Mouse (Mus musculus) heart, embryonic 12.5 days (tissue): ENCODE measurements around the gene Mat1a. TPM values are rescaled to one million over a fixed set of nuclear protein-coding genes. Genes with fewer than 3 reads are reported as not detected.
A peak's percentile ranks its signal among the peaks of the same experiment; 100 is the strongest.

ENCODE experiments used
- ATAC-seq: fragments of 200-750 bp; cut with Nextera tagmentation; 2 replicates; pipeline ENCODE4 v1.8.0; 2017; ENCODE audit warnings: moderate TSS enrichment, moderate library complexity; ENCODE audit not compliant: insufficient number of reproducible peaks, low FRiP score
- H3K27ac ChIP-seq: fragments of 300-500 bp; sonication (generic); 2 replicates; pipeline ENCODE4 v1.5.1; 2016; ENCODE audit warnings: mild to moderate bottlenecking, moderate library complexity; ENCODE audit not compliant: poor library complexity, severe bottlenecking
- H3K27me3 ChIP-seq: fragments of 300-500 bp; sonication (generic); replicated peaks from 2 replicates; pipeline ENCODE4 v1.6.1; 2016; ENCODE audit warnings: mild to moderate bottlenecking, moderate library complexity
- H3K36me3 ChIP-seq: fragments of 300-500 bp; sonication (generic); 2 replicates; pipeline ENCODE4 v1.6.1; 2016; ENCODE audit warnings: mild to moderate bottlenecking, moderate library complexity
- H3K4me1 ChIP-seq: fragments of 300-500 bp; sonication (generic); replicated peaks from 2 replicates; pipeline ENCODE4 v1.6.1; 2016; ENCODE audit warnings: mild to moderate bottlenecking
- H3K4me2 ChIP-seq: fragments of 300-500 bp; sonication (generic); 2 replicates; pipeline ENCODE4 v1.6.1; 2016; ENCODE audit warnings: mild to moderate bottlenecking, moderate library complexity
- H3K4me3 ChIP-seq: fragments of 300-500 bp; sonication (generic); 2 replicates; pipeline ENCODE4 v1.5.1; 2016; ENCODE audit warnings: mild to moderate bottlenecking
- H3K9ac ChIP-seq: fragments of 300-500 bp; sonication (generic); 2 replicates; pipeline ENCODE4 v1.6.1; 2016; ENCODE audit warnings: mild to moderate bottlenecking, moderate library complexity
- H3K9me3 ChIP-seq: fragments of 300-500 bp; sonication (generic); replicated peaks from 2 replicates; pipeline ENCODE4 v1.6.1; 2016; ENCODE audit warnings: mild to moderate bottlenecking, moderate library complexity
- WGBS: fragments of 180-500 bp; shearing (Covaris S2); methylation state at CpG from one replicate; pipeline ENCODE4 v1.1.7; 2016; 5-methylcytosine and 5-hydroxymethylcytosine counted together
- polyA plus RNA-seq: library from polyadenylated mRNA; unstranded; fragments of >200 nt; fragmentation: Nextera tagmentation; extraction: Ambion mirVana; gene quantifications from 2 replicates; pipeline ENCODE4 v1.2.1, GENCODE M21; 2016

Gene Mat1a
- polyA plus RNA-seq, 1 experiment from 2014 or later: 0.63 TPM

DNA sequence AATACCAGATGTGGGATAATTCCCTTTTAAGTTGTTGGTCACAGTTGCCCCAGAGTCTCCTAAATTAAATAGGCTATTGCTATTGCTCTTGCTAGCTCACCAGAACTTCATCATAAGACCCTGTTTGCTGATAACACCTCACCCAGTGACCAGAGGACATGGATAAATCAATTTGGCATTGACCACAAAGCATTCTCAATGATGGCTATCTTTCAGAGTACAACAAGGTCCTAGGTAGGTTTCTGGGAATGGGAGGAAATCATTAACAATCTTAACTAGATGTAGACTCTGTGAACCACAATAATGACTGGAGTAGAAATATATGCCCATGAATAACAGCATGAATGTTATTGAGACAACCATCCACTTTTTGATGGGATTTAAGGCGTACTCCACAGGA is 35.9 kb downstream of the Mat1a start:
- 84% methylated on average over 1 of the region's 1 CpGs for WGBS
- H3K4me3 ChIP-seq: no peak overlapping the region
- H3K4me2 ChIP-seq: no peak overlapping the region
- H3K9me3 ChIP-seq: no peaks in the 10 kb centered on the region
- H3K9ac ChIP-seq: no peak overlapping the region
- no peaks in the 10 kb centered on the region for H3K27me3 ChIP-seq
- no peaks in the 10 kb centered on the region for H3K4me1 ChIP-seq
- no peak overlapping the region for H3K27ac ChIP-seq
- ATAC-seq: no peak
- H3K36me3 ChIP-seq: no peaks in the 10 kb centered on the region

DNA sequence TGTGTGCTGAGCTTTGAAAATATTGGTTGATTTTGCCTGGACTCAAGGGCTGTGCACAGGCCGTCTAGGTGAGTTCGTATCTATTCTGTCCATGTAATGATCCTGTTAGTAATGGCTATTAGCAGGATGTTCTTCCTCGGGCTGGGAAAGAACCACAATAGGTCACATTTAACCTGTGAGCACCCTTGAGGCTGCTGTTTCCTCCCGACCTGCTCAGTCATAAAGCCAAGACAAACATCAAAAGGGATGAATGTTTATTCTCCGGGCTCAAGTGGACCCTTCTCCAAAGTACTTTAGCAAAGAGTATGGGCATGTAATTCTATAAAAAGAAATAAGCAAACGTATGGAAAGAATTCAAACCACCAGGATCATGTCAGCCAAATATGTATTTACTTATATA is 41.2 kb downstream of the Mat1a start:
- Histone ChIP-seq H3K27ac (no peak overlapping the region), H3K4me2 (no peak overlapping the region), H3K4me1 (no peaks in the 10 kb centered on the region), H3K9me3 (no peaks in the 10 kb centered on the region), H3K4me3 (no peak overlapping the region), H3K27me3 (no peaks in the 10 kb centered on the region), H3K36me3 (no peaks in the 10 kb centered on the region), H3K9ac (no peak overlapping the region)
- ATAC-seq: no peak
- 55% methylated on average over 6 of the region's 6 CpGs for WGBS

DNA sequence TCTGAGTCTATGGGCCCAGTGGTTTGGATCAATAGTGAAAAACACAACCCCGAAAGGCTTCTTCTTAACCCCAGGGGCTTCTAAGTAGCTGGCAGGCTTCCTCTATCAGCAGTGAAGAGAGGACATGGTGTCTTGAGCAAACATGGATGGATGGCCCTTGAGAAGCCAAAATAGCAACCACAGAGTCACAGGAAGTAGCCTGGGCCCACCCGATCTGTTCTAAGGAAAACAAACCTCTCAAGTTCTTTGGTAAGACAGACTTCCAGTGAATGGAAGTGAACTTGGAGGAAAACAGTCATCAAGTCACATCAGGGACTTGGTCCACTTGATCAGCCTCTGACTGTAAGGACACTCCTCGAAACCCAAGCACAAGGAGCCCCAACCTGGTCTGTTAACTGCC is 42.1 kb downstream of the Mat1a start:
- H3K36me3 ChIP-seq: no peaks in the 10 kb centered on the region
- no peak overlapping the region for H3K4me2 ChIP-seq
- no peaks in the 10 kb centered on the region for H3K27me3 ChIP-seq
- no peak overlapping the region for H3K4me3 ChIP-seq
- H3K9ac ChIP-seq: no peak overlapping the region
- WGBS: 72% methylated on average over 3 of the region's 3 CpGs
- no peak overlapping the region for H3K27ac ChIP-seq
- H3K9me3 ChIP-seq: no peaks in the 10 kb centered on the region
- H3K4me1 ChIP-seq: no peaks in the 10 kb centered on the region
- ATAC-seq: no peak

DNA sequence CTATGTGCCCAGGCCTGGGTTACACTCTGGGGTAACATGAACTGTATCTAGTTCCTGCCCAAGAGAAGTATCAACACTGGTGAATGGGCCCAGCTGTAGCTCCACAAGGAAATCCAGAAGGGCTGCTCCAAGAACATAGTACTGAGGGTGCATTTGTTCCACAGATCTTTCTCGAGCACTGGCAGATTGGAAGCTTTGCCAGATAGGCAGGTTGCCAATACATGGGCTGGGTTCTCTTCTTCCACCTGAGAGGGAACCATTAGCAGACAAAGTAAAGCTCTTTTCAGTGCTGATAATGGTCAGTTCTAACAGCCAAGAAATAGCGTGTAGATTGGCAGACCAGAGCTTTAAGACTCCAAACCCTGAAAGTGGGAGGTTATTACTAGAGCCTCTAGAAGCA is 42.5 kb downstream of the Mat1a start:
- WGBS: 45% methylated on average over 2 of the region's 2 CpGs
- Histone ChIP-seq H3K27ac (no peak overlapping the region), H3K4me1 (no peaks in the 10 kb centered on the region), H3K4me3 (no peak overlapping the region), H3K9ac (no peak overlapping the region), H3K9me3 (no peaks in the 10 kb centered on the region), H3K27me3 (no peaks in the 10 kb centered on the region), H3K4me2 (no peak overlapping the region), H3K36me3 (no peaks in the 10 kb centered on the region)
- ATAC-seq: no peak

DNA sequence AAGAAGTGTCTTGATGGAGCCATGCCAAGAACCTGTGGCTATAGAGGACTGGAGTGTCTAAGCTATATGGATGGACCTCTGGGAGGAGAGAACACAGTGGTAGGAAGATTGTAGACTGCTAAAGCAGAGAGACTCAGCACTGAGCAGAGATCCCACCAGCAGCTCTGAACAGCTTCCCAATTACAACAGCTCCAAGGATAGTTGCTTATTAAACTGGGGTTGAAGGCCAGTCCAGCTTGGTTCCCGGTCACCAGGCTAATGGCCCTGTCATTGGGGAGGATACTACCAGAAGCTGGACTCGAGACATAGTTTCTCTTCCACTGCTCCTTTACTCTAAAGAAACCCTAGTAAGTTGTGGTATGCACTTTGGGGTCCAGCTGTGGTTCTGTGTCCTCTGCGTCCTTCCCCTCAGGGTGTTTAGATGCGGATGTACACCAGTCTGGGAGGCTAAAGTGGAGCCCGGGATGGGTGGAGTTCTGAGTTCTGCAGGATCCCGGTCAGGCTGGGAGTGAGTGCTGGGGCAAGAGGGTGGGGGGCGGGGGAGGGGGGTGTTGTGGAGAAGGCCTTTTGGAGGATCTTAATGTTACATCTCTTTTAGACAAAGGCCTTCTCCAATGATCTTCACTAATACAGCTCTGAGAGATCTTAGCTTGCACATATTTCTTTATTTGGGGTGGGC is 46.5 kb downstream of the Mat1a start, which contains the start of gene Mbl1:
Gene Mbl1, plus strand, starts transcription at position 239 of the 679 bp plus-strand sequence.
- Histone ChIP-seq H3K9ac (no peak within 1 kb of the TSS), H3K27ac (no peak within 1 kb of the TSS), H3K9me3 (no peaks in the 10 kb centered on the region), H3K4me3 (no peak within 1 kb of the TSS), H3K4me2 (no peak within 1 kb of the TSS), H3K27me3 (no peaks in the 10 kb centered on the region), H3K4me1 (no peaks in the 10 kb centered on the region), H3K36me3 (no peaks in the 10 kb centered on the region)
- ATAC-seq: no peak
- 71% methylated on average over 7 of the region's 7 CpGs for WGBS

DNA sequence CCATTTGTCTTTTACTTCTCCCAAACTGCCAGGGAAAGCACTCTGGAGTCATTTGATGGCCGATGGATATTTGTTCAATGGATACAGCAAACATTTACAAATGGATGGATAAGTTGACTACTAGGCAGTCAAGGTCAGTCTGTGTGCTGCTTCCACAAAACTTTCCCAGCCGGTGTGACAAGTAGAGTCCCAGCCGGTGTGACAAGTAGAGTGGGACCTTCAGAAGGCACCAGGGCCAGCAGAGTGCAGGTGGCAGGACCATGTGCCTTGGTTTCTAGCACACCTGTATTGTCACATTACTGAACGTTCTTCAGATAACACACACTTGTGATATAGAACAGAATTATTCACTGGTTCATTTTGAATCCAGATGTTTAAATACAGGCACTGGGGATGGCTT is 55.2 kb downstream of the Mat1a start:
- Histone ChIP-seq H3K4me3 (no peak overlapping the region), H3K27me3 (no peaks in the 10 kb centered on the region), H3K9me3 (no peaks in the 10 kb centered on the region), H3K36me3 (no peaks in the 10 kb centered on the region), H3K27ac (no peak overlapping the region), H3K4me1 (peaks cover 7% of the 10 kb centered on the region), H3K9ac (no peak overlapping the region), H3K4me2 (no peak overlapping the region)
- 79% methylated on average over 4 of the region's 4 CpGs for WGBS
- no peak for ATAC-seq

DNA sequence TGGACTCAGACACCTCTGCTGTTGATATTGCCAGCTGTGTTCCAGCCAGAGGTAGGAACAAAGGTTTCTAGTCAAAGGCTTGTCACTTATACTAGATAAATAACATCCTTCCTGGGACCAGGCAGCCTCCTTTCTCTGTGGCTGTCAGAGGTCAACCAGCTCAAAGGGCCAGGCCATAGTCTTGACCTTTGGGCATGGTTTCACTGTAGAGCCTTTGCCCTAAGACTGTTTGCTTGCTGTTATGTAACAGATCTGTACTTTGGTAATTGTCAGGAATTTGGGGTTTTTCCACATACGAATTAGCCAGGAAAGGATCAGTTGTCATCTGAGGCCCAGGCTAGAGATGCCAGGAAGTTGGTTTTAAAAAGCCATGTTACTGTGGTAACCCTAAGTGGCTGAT is 55.9 kb downstream of the Mat1a start:
- Histone ChIP-seq H3K9ac (no peak overlapping the region), H3K9me3 (no peaks in the 10 kb centered on the region), H3K27ac (no peak overlapping the region), H3K4me1 (peaks cover 7% of the 10 kb centered on the region), H3K4me3 (no peak overlapping the region), H3K27me3 (no peaks in the 10 kb centered on the region), H3K36me3 (no peaks in the 10 kb centered on the region), H3K4me2 (no peak overlapping the region)
- WGBS: 15% methylated on average over 1 of the region's 1 CpGs
- ATAC-seq: no peak

DNA sequence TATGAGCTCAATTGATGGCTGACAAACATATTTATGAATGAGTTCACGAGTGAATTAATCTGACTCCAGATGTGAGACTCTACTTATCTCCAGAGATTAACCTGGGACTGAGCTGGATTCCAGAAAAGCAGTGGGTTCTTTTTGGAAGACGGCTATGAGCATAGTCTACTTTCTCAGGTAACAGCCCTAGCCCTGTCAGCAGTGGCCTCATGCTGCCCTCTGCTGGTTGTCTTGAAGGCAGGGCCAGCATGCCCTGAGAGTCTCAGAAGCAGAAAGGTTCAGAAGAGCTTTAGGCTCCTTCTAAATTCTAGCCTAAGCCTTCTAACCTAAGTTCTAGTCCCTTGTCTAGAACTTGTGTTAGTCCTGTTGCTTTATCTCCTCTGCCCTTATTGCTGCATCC is 57.8 kb downstream of the Mat1a start:
- H3K36me3 ChIP-seq: no peaks in the 10 kb centered on the region
- no peak overlapping the region for H3K4me2 ChIP-seq
- H3K4me3 ChIP-seq: no peak overlapping the region
- H3K27me3 ChIP-seq: no peaks in the 10 kb centered on the region
- WGBS: 20% methylated on average over 2 of the region's 2 CpGs
- ATAC-seq: 0 out of 2 replicates have a peak, but pooled peaks have one; percentile 42
- H3K27ac ChIP-seq: no peak overlapping the region
- peaks cover 14% of the 10 kb centered on the region for H3K4me1 ChIP-seq
- H3K9me3 ChIP-seq: no peaks in the 10 kb centered on the region
- no peak overlapping the region for H3K9ac ChIP-seq

DNA sequence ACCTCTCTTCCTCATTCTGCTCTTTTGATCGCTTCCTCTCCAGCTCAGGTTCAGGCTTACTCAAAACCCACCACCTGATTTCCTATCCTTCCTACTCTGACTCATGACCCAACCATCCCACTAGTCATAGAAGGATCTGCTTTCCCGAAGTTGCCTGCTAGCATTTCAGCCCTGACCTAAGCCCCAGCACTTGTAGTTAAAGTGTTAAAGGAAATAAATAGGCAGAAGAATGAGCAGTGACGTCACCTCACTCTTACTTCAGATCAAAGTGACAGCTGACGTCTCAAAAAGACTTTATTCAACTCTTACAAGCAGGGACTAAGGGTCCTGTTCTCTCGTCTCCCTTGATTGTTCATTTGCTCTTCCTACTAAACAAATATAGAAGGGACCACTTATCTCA is 62.4 kb downstream of the Mat1a start:
- no peak for ATAC-seq
- whole genome bisulfite sequencing: 36% methylated on average over 5 of the region's 5 CpGs
- no peaks in the 10 kb centered on the region for H3K36me3 ChIP-seq
- H3K27me3 ChIP-seq: no peaks in the 10 kb centered on the region
- H3K4me1 ChIP-seq: peaks cover 12% of the 10 kb centered on the region
- H3K4me2 ChIP-seq: no peak overlapping the region
- no peaks in the 10 kb centered on the region for H3K9me3 ChIP-seq
- H3K27ac ChIP-seq: no peak overlapping the region
- H3K9ac ChIP-seq: no peak overlapping the region
- H3K4me3 ChIP-seq: no peak overlapping the region

DNA sequence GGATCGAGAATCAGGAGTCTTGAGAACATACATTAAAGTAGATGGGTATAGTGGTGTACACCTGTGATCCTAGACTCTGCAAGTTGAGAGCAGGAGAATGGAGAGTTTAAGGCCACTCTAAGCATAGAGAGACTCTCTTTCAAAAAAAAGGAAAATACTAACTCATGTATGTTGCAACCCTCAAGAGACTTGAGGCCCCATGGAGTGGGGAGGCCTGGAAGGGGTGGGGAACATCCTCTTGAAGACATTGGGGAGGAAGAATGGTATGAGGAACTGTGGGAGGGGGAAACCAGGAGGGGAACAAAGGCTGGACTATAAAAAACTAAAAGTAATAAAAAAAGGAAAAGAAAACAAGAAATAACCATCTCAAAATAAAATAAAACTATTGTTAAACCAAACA is 63.7 kb downstream of the Mat1a start:
- Histone ChIP-seq H3K4me1 (peaks cover 12% of the 10 kb centered on the region), H3K4me2 (no peak overlapping the region), H3K27ac (no peak overlapping the region), H3K9ac (no peak overlapping the region), H3K9me3 (no peaks in the 10 kb centered on the region), H3K36me3 (no peaks in the 10 kb centered on the region), H3K27me3 (no peaks in the 10 kb centered on the region), H3K4me3 (no peak overlapping the region)
- 74% methylated on average over 1 of the region's 1 CpGs for WGBS
- ATAC-seq: no peak

DNA sequence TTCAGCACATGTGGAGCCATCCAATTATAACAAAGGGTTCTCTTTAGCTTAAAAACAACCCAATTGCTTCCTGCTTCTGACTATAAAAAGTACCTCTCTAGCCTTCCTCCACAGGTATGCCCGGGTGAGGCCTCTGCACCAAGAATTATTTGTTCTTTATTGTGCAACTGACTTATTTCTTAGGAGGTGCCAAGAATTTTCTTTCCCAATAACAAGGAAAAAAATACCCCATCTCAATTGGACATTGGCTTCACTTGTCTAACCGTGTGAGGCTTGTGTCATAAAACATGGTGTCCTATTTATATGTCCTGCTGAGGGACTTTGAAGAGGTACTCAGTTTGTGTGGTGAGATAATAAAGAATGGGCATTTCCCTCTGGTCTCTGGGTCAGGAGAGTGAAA is 65.7 kb downstream of the Mat1a start:
- Histone ChIP-seq H3K4me2 (no peak overlapping the region), H3K4me3 (no peak overlapping the region), H3K27me3 (no peaks in the 10 kb centered on the region), H3K9ac (no peak overlapping the region), H3K27ac (no peak overlapping the region), H3K36me3 (no peaks in the 10 kb centered on the region), H3K4me1 (peaks cover 12% of the 10 kb centered on the region), H3K9me3 (no peaks in the 10 kb centered on the region)
- WGBS: 81% methylated on average over 2 of the region's 2 CpGs
- ATAC-seq: no peak
